Mouse (Mus musculus) liver, adult 2 months (tissue): Measurements from ENCODE around the gene Slc9a2.
"Not testable (repeated sequence)": the region's sequence is repeated elsewhere in the genome, so short reads cannot be mapped to it uniquely, and the experiment has no call there.

Source experiments
- CTCF ChIP-seq: fragments of 200-500 bp; IDR thresholded peaks from 2 replicates; pipeline ENCODE4 v1.5.1; 2011; ENCODE audit warnings: low read depth, low read length, control low read depth
- POLR2A ChIP-seq: fragments of 200-500 bp; IDR thresholded peaks from 2 replicates; pipeline ENCODE4 v1.6.1; 2011; ENCODE audit warnings: low read length, control low read depth; ENCODE audit not compliant: insufficient read depth; ENCODE audit errors: extremely low read depth

- not testable (repeated sequence) for TF ChIP-seq CTCF, POLR2A
Observed at GRCm38 (mm10) chr1:40667442-40667841, 12.9 kb upstream of the Slc9a2 start.
